24 mouse cellular contexts compared by ENCODE assay signal in genomic region chr15:102590567-102590966, GRCm38 (mm10). TPM values are rescaled to one million over a fixed set of nuclear protein-coding genes. Genes with fewer than 3 reads are reported as not detected.
DNase-seq lines count a peak whose midpoint lies in the region; ATAC-seq and TF ChIP-seq lines count a peak whose summit lies in the region.
"Had no signal": no experiment of that assay in that cellular context is flagged by ENCODE, and none has a peak within 500 bp of the region (broad histone marks: within the 10 kb centered on the region; RNA-seq: fewer than 3 reads in every experiment).

No protein-coding gene starts in this region.

- peak overlapping the region; percentile 72 for H3K27ac ChIP-seq in kidney, embryonic 15.5 days
- no peak overlapping the region for H3K27ac ChIP-seq in kidney, embryonic 14.5 days (ENCODE audit: low read depth, low read length)
- H3K27ac ChIP-seq in lung, postnatal 0 days (ENCODE audit: low read length), result no peak overlapping the region
- H3K27ac ChIP-seq: embryonic facial prominence, embryonic 13.5 days; hindbrain, embryonic 13.5 days; midbrain, embryonic 13.5 days; neural tube, embryonic 12.5 days; stomach, postnatal 0 days had no signal

- H3K4me3 ChIP-seq in kidney, embryonic 15.5 days (replicated peaks), result no peak overlapping the region
- H3K4me3 ChIP-seq in kidney, embryonic 14.5 days (ENCODE audit: low read length), result no peak overlapping the region
- H3K4me3 ChIP-seq in lung, postnatal 0 days (ENCODE audit: low read depth, low read length), result no peak overlapping the region
- H3K4me3 ChIP-seq: embryonic facial prominence, embryonic 13.5 days; hindbrain, embryonic 13.5 days; midbrain, embryonic 13.5 days; neural tube, embryonic 12.5 days had no signal

- ATAC-seq in kidney, embryonic 15.5 days (replicated peaks; ENCODE audit: low FRiP score), result no peak
- no peak for ATAC-seq in kidney, embryonic 14.5 days (ENCODE audit: low FRiP score, low TSS enrichment)
- ATAC-seq in lung, postnatal 0 days, result peak; percentile 60
- ATAC-seq: forebrain, embryonic 16.5 days; inflammation-experienced regulatory T-cells, adult 6 months; liver, postnatal 0 days; midbrain, embryonic 13.5 days had no signal

- no peak for TF ChIP-seq CTCF in lung, postnatal 0 days (IDR thresholded peaks at IDR 0.05)

- 63% methylated on average over 1 of the region's 1 CpGs for WGBS in kidney, embryonic 15.5 days
- WGBS in kidney, embryonic 14.5 days, result 66% methylated on average over 1 of the region's 1 CpGs
- 76% methylated on average over 1 of the region's 1 CpGs for WGBS in lung, postnatal 0 days

- H3K9me3 ChIP-seq in kidney, embryonic 15.5 days (replicated peaks), result no peaks in the 10 kb centered on the region
- no peaks in the 10 kb centered on the region for H3K9me3 ChIP-seq in kidney, embryonic 14.5 days (ENCODE audit: control insufficient read depth, low read length)
- H3K9me3 ChIP-seq in lung, postnatal 0 days (ENCODE audit: low read length), result no peaks in the 10 kb centered on the region
- H3K9me3 ChIP-seq: embryonic facial prominence, embryonic 13.5 days; hindbrain, embryonic 13.5 days; midbrain, embryonic 13.5 days; neural tube, embryonic 12.5 days had no signal

- H3K27me3 ChIP-seq in kidney, embryonic 15.5 days, result no peaks in the 10 kb centered on the region
- H3K27me3 ChIP-seq in kidney, embryonic 14.5 days (ENCODE audit: control insufficient read depth, insufficient read depth, low read length), result no peaks in the 10 kb centered on the region
- H3K27me3 ChIP-seq in lung, postnatal 0 days (replicated peaks; ENCODE audit: insufficient read depth, low read length), result no peaks in the 10 kb centered on the region
- H3K27me3 ChIP-seq: embryonic facial prominence, embryonic 13.5 days; hindbrain, embryonic 13.5 days; midbrain, embryonic 13.5 days; neural tube, embryonic 12.5 days had no signal

- H3K4me2 ChIP-seq in kidney, embryonic 15.5 days, result no peak overlapping the region
- no peak overlapping the region for H3K4me2 ChIP-seq in kidney, embryonic 14.5 days (replicated peaks; ENCODE audit: low read depth, low read length)
- no peak overlapping the region for H3K4me2 ChIP-seq in lung, postnatal 0 days (replicated peaks; ENCODE audit: low read depth, low read length)
- H3K4me2 ChIP-seq: embryonic facial prominence, embryonic 13.5 days; hindbrain, embryonic 13.5 days; midbrain, embryonic 13.5 days; neural tube, embryonic 12.5 days had no signal

- peak; percentile 22 to 32 for DNase-seq in heart, adult 9 months (ENCODE audit: low spot score in 2 of 2)
- DNase-seq in heart, postnatal 4 days, result no peak
- DNase-seq in lung, postnatal 0 days (ENCODE audit: low spot score), result peak; percentile 72
- no peak for DNase-seq in lung, postnatal 25 days (ENCODE audit: low spot score)
- no peak for DNase-seq in cerebellum, postnatal 25 days
- DNase-seq: adrenal gland, adult 8-10 months; cerebellum, adult 9-10 months; kidney, postnatal 36 days; liver, postnatal 0 days had no signal

- H3K9ac ChIP-seq in kidney, embryonic 15.5 days, result no peak overlapping the region
- H3K9ac ChIP-seq in kidney, embryonic 14.5 days (ENCODE audit: low read depth, low read length), result no peak overlapping the region
- H3K9ac ChIP-seq in lung, postnatal 0 days (replicated peaks; ENCODE audit: low read depth), result no peak overlapping the region
- H3K9ac ChIP-seq: embryonic facial prominence, embryonic 13.5 days; hindbrain, embryonic 13.5 days; liver, postnatal 0 days; midbrain, embryonic 13.5 days; neural tube, embryonic 12.5 days had no signal

- peaks cover 15% of the 10 kb centered on the region for H3K36me3 ChIP-seq in kidney, embryonic 15.5 days
- peaks cover 4% of the 10 kb centered on the region; the same call in 1 of the 2 replicates for H3K36me3 ChIP-seq in kidney, embryonic 14.5 days (ENCODE audit: control insufficient read depth, insufficient read depth, low read length)
- H3K36me3 ChIP-seq in lung, postnatal 0 days (ENCODE audit: insufficient read depth, low read length), result 0 out of 2 replicates have a peak, but pooled peaks cover 3% of the 10 kb centered on the region
- H3K36me3 ChIP-seq: neural tube, embryonic 12.5 days had no signal

- peaks cover 27% of the 10 kb centered on the region for H3K4me1 ChIP-seq in kidney, embryonic 15.5 days
- H3K4me1 ChIP-seq in kidney, embryonic 14.5 days (ENCODE audit: control insufficient read depth, insufficient read depth, low read length), result peaks cover 15% of the 10 kb centered on the region
- H3K4me1 ChIP-seq in lung, postnatal 0 days (ENCODE audit: insufficient read depth, low read depth, low read length), result no peaks in the 10 kb centered on the region; the same call in 1 of the 2 replicates

- TF ChIP-seq EP300 in lung, postnatal 0 days (IDR thresholded peaks at IDR 0.05), result 0 out of 2 replicates have a peak, but pooled peaks have one; percentile 9

RNA-seq across cellular contexts. Expression of gene Gm28047, which starts 34.3 kb away (rescaled TPM):
- 1 to 10 TPM in 1 of 2 experiments, not detected in 1; 1.9 TPM for total RNA-seq in heart, postnatal 4 days (2021)
- not detected in 2 replicates for polyA plus RNA-seq in kidney, embryonic 15.5 days (2015; fragmentation: Nextera tagmentation; extraction: Ambion mirVana)
- 0.79 TPM in 1 of 2 replicates, not detected in the other for polyA plus RNA-seq in kidney, embryonic 14.5 days (2014; fragmentation: Nextera tagmentation; extraction: Ambion mirVana)
- not detected in 2 replicates for polyA plus RNA-seq in lung, postnatal 0 days (2015; fragmentation: Nextera tagmentation; extraction: Ambion mirVana)
- total RNA-seq: granulocyte monocyte progenitor cell, adult 5-6 weeks; left cerebral cortex, adult 18-20 months; left cerebral cortex, postnatal 36 days; liver, adult 2 months had no signal
- polyA plus RNA-seq: cortical plate, adult 2 months; embryonic facial prominence, embryonic 13.5 days; forebrain, embryonic 16.5 days; hindbrain, embryonic 13.5 days; liver, adult 2 months; liver, postnatal 0 days; midbrain, embryonic 13.5 days; neural tube, embryonic 12.5 days; stomach, postnatal 0 days; thymus, postnatal 0 days had no signal

RNA-seq across cellular contexts. Expression of gene Atf7, which starts 34.7 kb away (rescaled TPM):
- total RNA-seq in heart, postnatal 4 days (2021), result 10 to 100 TPM; 68.7 to 69.2 TPM
- 37.6 and 39.4 TPM in 2 replicates for polyA plus RNA-seq in kidney, embryonic 15.5 days (2015; fragmentation: Nextera tagmentation; extraction: Ambion mirVana)
- 30.5 and 36.8 TPM in 2 replicates for polyA plus RNA-seq in kidney, embryonic 14.5 days (2014; fragmentation: Nextera tagmentation; extraction: Ambion mirVana)
- 37.4 and 42.8 TPM in 2 replicates for polyA plus RNA-seq in lung, postnatal 0 days (2015; fragmentation: Nextera tagmentation; extraction: Ambion mirVana)

Comparison
In these comparisons a context has a peak if more than half of its experiments do, and no peak if none do; other contexts are left out.
1. DNase-seq: peak in heart, adult 9 months (2 of 2) and lung, postnatal 0 days (single experiment); none in heart, postnatal 4 days (single experiment), lung, postnatal 25 days (single experiment) and cerebellum, postnatal 25 days (0 of 2).